ENCODE assay signal across 17 mouse cellular contexts in genomic region chr14:100224151-100224550, GRCm38 (mm10).
DNase-seq lines count a peak whose midpoint lies in the region; ATAC-seq and TF ChIP-seq lines count a peak whose summit lies in the region.
"Had no signal": no experiment of that assay in that cellular context is flagged by ENCODE, and none has a peak within 500 bp of the region (broad histone marks: within the 10 kb centered on the region; RNA-seq: fewer than 3 reads in every experiment).

No protein-coding gene starts in this region.

- no peak overlapping the region for H3K4me2 ChIP-seq in liver, embryonic 11.5 days
- H3K4me2 ChIP-seq in kidney, embryonic 15.5 days, result no peak overlapping the region
- H3K4me2 ChIP-seq: hindbrain, embryonic 13.5 days; liver, embryonic 13.5 days had no signal

- ATAC-seq in liver, embryonic 11.5 days (replicated peaks; ENCODE audit: low FRiP score), result no peak
- peak; percentile 56 for ATAC-seq in kidney, embryonic 15.5 days (replicated peaks; ENCODE audit: low FRiP score)
- ATAC-seq: midbrain, embryonic 16.5 days had no signal

- peak overlapping the region; percentile 83 for H3K27ac ChIP-seq in liver, adult 2 months (replicated peaks; ENCODE audit: insufficient read depth, low read depth, low read length)
- H3K27ac ChIP-seq in liver, embryonic 11.5 days (ENCODE audit: low read depth, low read length), result no peak overlapping the region
- no peak overlapping the region for H3K27ac ChIP-seq in kidney, embryonic 15.5 days
- H3K27ac ChIP-seq: hindbrain, embryonic 13.5 days; liver, embryonic 13.5 days had no signal

- WGBS in liver, adult 2 months, result 4% methylated on average over 4 of the region's 4 CpGs
- WGBS in liver, embryonic 11.5 days, result 44% methylated on average over 4 of the region's 4 CpGs
- 57% methylated on average over 4 of the region's 4 CpGs for WGBS in kidney, embryonic 15.5 days

- no peaks in the 10 kb centered on the region for H3K9me3 ChIP-seq in liver, embryonic 11.5 days (ENCODE audit: control insufficient read depth, low read length)
- H3K9me3 ChIP-seq in kidney, embryonic 15.5 days (replicated peaks), result no peaks in the 10 kb centered on the region
- H3K9me3 ChIP-seq: hindbrain, embryonic 13.5 days; liver, embryonic 13.5 days had no signal

- TF ChIP-seq POLR2A in liver, adult 2 months (IDR thresholded peaks at IDR 0.05; ENCODE audit: extremely low read depth, insufficient read depth, low read length), result no peak

- peaks cover 42% of the 10 kb centered on the region for H3K4me1 ChIP-seq in liver, adult 2 months (ENCODE audit: control insufficient read depth, insufficient read depth, low read length)
- no peaks in the 10 kb centered on the region for H3K4me1 ChIP-seq in liver, embryonic 11.5 days (replicated peaks; ENCODE audit: control insufficient read depth, insufficient read depth, low read length)
- no peaks in the 10 kb centered on the region for H3K4me1 ChIP-seq in kidney, embryonic 15.5 days

- no peak for TF ChIP-seq CTCF in liver, adult 2 months (IDR thresholded peaks at IDR 0.05; ENCODE audit: low read depth, low read length)

- H3K36me3 ChIP-seq in liver, adult 2 months (ENCODE audit: control insufficient read depth, insufficient read depth, low read length), result no peaks in the 10 kb centered on the region
- H3K36me3 ChIP-seq in liver, embryonic 11.5 days (ENCODE audit: control insufficient read depth, insufficient read depth, low read length), result no peaks in the 10 kb centered on the region
- H3K36me3 ChIP-seq in kidney, embryonic 15.5 days, result no peaks in the 10 kb centered on the region
- H3K36me3 ChIP-seq: G1E; liver, embryonic 13.5 days had no signal

- no peaks in the 10 kb centered on the region for H3K27me3 ChIP-seq in liver, adult 2 months (ENCODE audit: control insufficient read depth, insufficient read depth, low read length)
- no peaks in the 10 kb centered on the region for H3K27me3 ChIP-seq in liver, embryonic 11.5 days (replicated peaks; ENCODE audit: control insufficient read depth, insufficient read depth, low read length)
- no peaks in the 10 kb centered on the region for H3K27me3 ChIP-seq in kidney, embryonic 15.5 days
- H3K27me3 ChIP-seq: hindbrain, embryonic 13.5 days; liver, embryonic 13.5 days had no signal

- peak; percentile 21 for DNase-seq in adrenal gland, postnatal 14 days
- DNase-seq in adrenal gland, adult 18-20 months (ENCODE audit: low spot score in 2 of 2), result no peak
- DNase-seq in liver, adult 2 months (ENCODE audit: extremely low read depth, low read depth, low spot score), result peak; percentile 62
- no peak for DNase-seq in liver, embryonic 11.5 days (ENCODE audit: low spot score)
- peak; percentile 36 for DNase-seq in lung, postnatal 25 days (ENCODE audit: low spot score)
- DNase-seq in ovary, postnatal 36 days (ENCODE audit: low spot score), result no peak
- no peak for DNase-seq in frontal cortex, postnatal 14 days (ENCODE audit: low spot score in 2 of 2)
- DNase-seq: adrenal gland, postnatal 10 days; cerebellum, postnatal 14 days; gastrocnemius, postnatal 10 days; liver, embryonic 13.5 days; spleen, adult 18-20 months; thymus, adult 18-20 months had no signal

- no peak overlapping the region for H3K9ac ChIP-seq in liver, adult 2 months (ENCODE audit: low read depth, low read length)
- no peak overlapping the region for H3K9ac ChIP-seq in liver, embryonic 11.5 days (ENCODE audit: low read depth, low read length)
- no peak overlapping the region for H3K9ac ChIP-seq in kidney, embryonic 15.5 days
- H3K9ac ChIP-seq: hindbrain, embryonic 13.5 days; liver, embryonic 13.5 days had no signal

- H3K79me2 ChIP-seq in liver, adult 2 months (ENCODE audit: control insufficient read depth, insufficient read depth, low read length), result peaks cover 28% of the 10 kb centered on the region

- no peak overlapping the region for H3K4me3 ChIP-seq in liver, adult 2 months (ENCODE audit: insufficient read depth, low read depth, low read length)
- H3K4me3 ChIP-seq in liver, embryonic 11.5 days (ENCODE audit: low read depth, low read length), result no peak overlapping the region
- H3K4me3 ChIP-seq in kidney, embryonic 15.5 days (replicated peaks), result no peak overlapping the region
- H3K4me3 ChIP-seq: hindbrain, embryonic 13.5 days; liver, embryonic 13.5 days had no signal

Comparison
In these comparisons a context has a peak if more than half of its experiments do, and no peak if none do; other contexts are left out.
1. DNase-seq: peak in adrenal gland, postnatal 14 days (single experiment), liver, adult 2 months (single experiment) and lung, postnatal 25 days (single experiment); none in adrenal gland, adult 18-20 months (0 of 2), liver, embryonic 11.5 days (single experiment), ovary, postnatal 36 days (single experiment) and frontal cortex, postnatal 14 days (0 of 2).